Mouse (Mus musculus): Measurements from ENCODE around the gene Cog2. TPM values are rescaled to one million over a fixed set of nuclear protein-coding genes. Genes with fewer than 3 reads are reported as not detected.

The Cog2 gene
- polyA plus RNA-seq, 1 experiment from 2014 or later: 46.6 TPM

- Histone ChIP-seq H3K4me3 (no peak overlapping the region), H3K9me3 (no peaks in the 10 kb centered on the region), H3K27me3 (no peaks in the 10 kb centered on the region), H3K4me2 (replicated peaks) (no peak overlapping the region), H3K36me3 (no peaks in the 10 kb centered on the region), H3K4me1 (peaks cover 6% of the 10 kb centered on the region; the same call in 1 of the 2 replicates), H3K9ac (replicated peaks) (no peak overlapping the region), H3K27ac (replicated peaks) (no peak overlapping the region)
- WGBS: 64% methylated on average over 15 of the region's 15 CpGs
- ATAC-seq (ENCODE audit: low FRiP score, low read depth): no peak; the same call in 1 of the 2 replicates
Observed at GRCm38 (mm10) chr8:124573552-124574340, 53.2 kb downstream of the Cog2 start.

DNA sequence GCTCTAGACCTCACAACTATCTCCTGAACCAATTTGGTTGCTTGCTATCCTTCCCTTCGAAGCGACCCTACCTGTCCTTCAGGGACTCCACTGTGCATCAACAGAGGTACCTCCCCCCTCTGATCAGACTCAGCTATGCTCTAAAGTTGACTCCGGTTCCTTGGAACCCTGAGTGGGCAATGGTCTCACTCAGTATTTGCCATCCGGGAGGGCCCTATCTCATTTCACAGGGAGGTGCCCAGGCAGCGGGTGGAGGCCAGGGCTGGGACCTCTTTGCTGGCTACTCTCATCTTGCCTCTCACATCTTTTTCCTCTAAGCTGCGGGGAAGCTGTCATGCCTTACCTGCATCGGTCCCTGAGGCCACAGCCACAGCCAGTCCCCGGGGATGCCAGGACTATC, 55.2 kb downstream of the Cog2 start, which contains the start of gene Capn9:
Gene Capn9, plus strand, starts transcription at position 301 of the 400 bp plus-strand sequence.
- Histone ChIP-seq H3K27me3 (no peaks in the 10 kb centered on the region), H3K27ac (replicated peaks) (no peak within 1 kb of the TSS), H3K4me3 (no peak within 1 kb of the TSS), H3K4me2 (replicated peaks) (no peak within 1 kb of the TSS), H3K4me1 (peaks cover 3% of the 10 kb centered on the region; the same call in 1 of the 2 replicates), H3K9ac (replicated peaks) (no peak within 1 kb of the TSS), H3K36me3 (no peaks in the 10 kb centered on the region), H3K9me3 (no peaks in the 10 kb centered on the region)
- ATAC-seq (ENCODE audit: low FRiP score, low read depth): no peak
- WGBS: 89% methylated on average over 8 of the region's 8 CpGs

GRCm38 (mm10) chr8:124576751-124577150, 56.2 kb downstream of the Cog2 start:
- no peak for ATAC-seq (ENCODE audit: low FRiP score, low read depth)

DNA sequence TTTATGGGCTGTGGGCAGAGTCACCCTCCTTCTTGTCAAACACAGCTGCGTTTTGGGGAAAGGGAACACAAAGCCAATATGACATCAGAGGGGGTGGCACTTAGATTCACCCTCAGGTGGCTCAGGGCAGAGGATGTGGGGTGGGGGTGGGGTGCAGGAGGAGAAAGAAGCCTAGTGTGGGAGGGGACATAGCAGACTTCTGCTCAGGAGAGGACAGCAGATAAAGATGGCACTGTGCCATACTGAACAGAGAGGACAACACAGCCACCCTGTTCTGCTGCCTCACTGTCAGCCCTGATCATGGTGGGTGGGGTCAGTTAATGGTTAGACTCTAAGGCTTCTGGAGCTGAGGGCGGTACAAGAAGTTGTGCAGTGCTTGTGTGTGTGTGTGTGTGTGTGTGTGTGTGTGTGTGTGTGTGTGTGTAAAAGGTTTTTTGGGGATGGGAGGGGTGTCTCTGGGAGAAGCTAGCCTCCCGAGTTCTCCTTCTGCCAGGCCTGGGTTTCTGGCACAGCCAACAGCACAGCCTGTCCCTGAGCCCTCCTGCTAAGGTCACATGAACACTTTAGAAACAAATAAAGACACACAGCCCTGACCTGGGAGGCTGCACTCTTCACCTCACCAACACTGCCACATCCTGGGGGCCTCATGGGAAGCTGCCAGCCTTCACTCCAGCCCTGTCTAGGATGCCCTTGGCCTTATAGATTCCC, 65.3 kb downstream of the Cog2 start:
- H3K27me3 ChIP-seq: no peaks in the 10 kb centered on the region
- H3K4me2 ChIP-seq (replicated peaks): no peak overlapping the region
- H3K36me3 ChIP-seq: no peaks in the 10 kb centered on the region
- WGBS: 54% methylated on average over 3 of the region's 3 CpGs
- no peak overlapping the region for H3K9ac ChIP-seq (replicated peaks)
- no peaks in the 10 kb centered on the region for H3K4me1 ChIP-seq
- no peaks in the 10 kb centered on the region for H3K9me3 ChIP-seq
- no peak overlapping the region for H3K27ac ChIP-seq (replicated peaks)
- H3K4me3 ChIP-seq: no peak overlapping the region
- ATAC-seq (ENCODE audit: low FRiP score, low read depth): no peak

More at GRCm38 (mm10) chr8:124576751-124577150, 56.2 kb downstream of the Cog2 start:
- Histone ChIP-seq H3K4me1 (peaks cover 3% of the 10 kb centered on the region; the same call in 1 of the 2 replicates), H3K36me3 (no peaks in the 10 kb centered on the region), H3K4me3 (no peak overlapping the region), H3K27ac (replicated peaks) (no peak overlapping the region), H3K4me2 (replicated peaks) (no peak overlapping the region), H3K9ac (replicated peaks) (no peak overlapping the region), H3K27me3 (no peaks in the 10 kb centered on the region), H3K9me3 (no peaks in the 10 kb centered on the region)
- 88% methylated on average over 1 of the region's 1 CpGs for WGBS

DNA sequence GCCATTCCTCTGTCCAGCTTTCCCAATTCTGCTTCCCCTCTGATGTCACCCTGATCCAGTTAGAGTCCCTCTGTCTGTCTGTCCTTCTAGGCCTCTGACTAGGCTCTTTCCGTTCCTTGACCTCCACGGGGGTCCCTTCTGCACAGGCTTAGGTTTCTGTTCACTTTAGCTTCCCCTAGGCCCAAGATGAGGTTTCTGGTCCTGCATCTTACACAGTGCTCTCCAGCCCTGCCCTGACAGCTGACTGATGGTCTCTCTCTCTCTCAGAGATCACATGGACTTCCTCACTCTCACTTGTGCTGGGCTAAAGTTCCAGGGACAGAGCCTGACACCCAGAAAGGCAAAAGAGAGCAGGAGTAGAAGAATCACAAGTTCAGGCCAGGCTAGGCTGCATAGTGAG, 66.0 kb downstream of the Cog2 start:
- Histone ChIP-seq H3K4me2 (replicated peaks) (no peak overlapping the region), H3K27me3 (no peaks in the 10 kb centered on the region), H3K4me1 (no peaks in the 10 kb centered on the region), H3K9ac (replicated peaks) (no peak overlapping the region), H3K4me3 (no peak overlapping the region), H3K9me3 (no peaks in the 10 kb centered on the region), H3K27ac (replicated peaks) (no peak overlapping the region), H3K36me3 (no peaks in the 10 kb centered on the region)
- 86% methylated on average over 2 of the region's 2 CpGs for WGBS
- ATAC-seq (ENCODE audit: low FRiP score, low read depth): no peak

DNA sequence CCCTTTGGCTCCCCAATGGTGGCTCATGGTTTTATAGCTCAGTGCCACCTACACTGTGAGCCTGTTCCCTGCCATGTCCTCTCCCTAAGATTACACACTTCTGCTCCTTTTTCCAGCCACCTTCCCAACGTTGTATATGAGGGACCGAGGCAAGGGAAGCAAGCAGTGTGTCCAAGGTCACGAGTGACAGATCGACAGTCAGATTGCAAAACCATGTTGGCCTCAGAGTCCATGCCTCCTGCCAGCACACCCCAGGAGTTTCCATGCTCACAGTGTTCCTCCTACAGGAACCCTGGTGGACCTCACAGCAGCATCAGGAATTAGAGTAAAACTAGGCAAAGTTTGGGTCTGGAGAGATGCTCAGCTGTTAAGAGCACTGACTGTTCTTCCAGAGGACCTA, 68.8 kb downstream of the Cog2 start:
- no peak overlapping the region for H3K9ac ChIP-seq (replicated peaks)
- ATAC-seq (ENCODE audit: low FRiP score, low read depth): no peak
- no peaks in the 10 kb centered on the region for H3K4me1 ChIP-seq
- no peaks in the 10 kb centered on the region for H3K36me3 ChIP-seq
- no peak overlapping the region for H3K27ac ChIP-seq (replicated peaks)
- no peak overlapping the region for H3K4me3 ChIP-seq
- WGBS: 82% methylated on average over 4 of the region's 4 CpGs
- no peaks in the 10 kb centered on the region for H3K9me3 ChIP-seq
- no peak overlapping the region for H3K4me2 ChIP-seq (replicated peaks)
- H3K27me3 ChIP-seq: no peaks in the 10 kb centered on the region

Other genes starting within 250 kb of the Cog2 start
- 3.7 and 4.0 TPM in 2 replicates for gene Pgbd5, start 81.1 kb upstream of the Cog2 start, polyA plus RNA-seq (2016; fragmentation: Nextera tagmentation; extraction: Ambion mirVana)
- 0.09 TPM in 1 of 2 replicates, not detected in the other for gene Agt, start 48.9 kb downstream of the Cog2 start, polyA plus RNA-seq (2016; fragmentation: Nextera tagmentation; extraction: Ambion mirVana)
- 0.13 TPM in 1 of 2 replicates, not detected in the other for gene Capn9, start 55.3 kb downstream of the Cog2 start, polyA plus RNA-seq (2016; fragmentation: Nextera tagmentation; extraction: Ambion mirVana)
- 22.3 and 23.5 TPM in 2 replicates for gene 2310022B05Rik, start 142.6 kb downstream of the Cog2 start, polyA plus RNA-seq (2016; fragmentation: Nextera tagmentation; extraction: Ambion mirVana)
- gene Ttc13, start 201.2 kb downstream of the Cog2 start, polyA plus RNA-seq (2016; fragmentation: Nextera tagmentation; extraction: Ambion mirVana): 66.6 and 67.8 TPM in 2 replicates
- 36.2 and 38.3 TPM in 2 replicates for gene Arv1, start 201.4 kb downstream of the Cog2 start, polyA plus RNA-seq (2016; fragmentation: Nextera tagmentation; extraction: Ambion mirVana)
- 0.63 and 1.1 TPM in 2 replicates for gene Fam89a, start 231.1 kb downstream of the Cog2 start, polyA plus RNA-seq (2016; fragmentation: Nextera tagmentation; extraction: Ambion mirVana)